Mouse (Mus musculus) urinary bladder, postnatal 36 days (tissue): ENCODE measurements around the gene Satb2.
A peak's percentile ranks its signal among the peaks of the same experiment; 100 is the strongest.

Experiments used
- DNase-seq, 2 experiments: peaks; one replicate each; pipeline ENCODE4 v3.0.0; 2022; ENCODE audit warnings: low spot score in 2 of 2, mixed read lengths in 1 of 2

The Satb2 gene

DNA sequence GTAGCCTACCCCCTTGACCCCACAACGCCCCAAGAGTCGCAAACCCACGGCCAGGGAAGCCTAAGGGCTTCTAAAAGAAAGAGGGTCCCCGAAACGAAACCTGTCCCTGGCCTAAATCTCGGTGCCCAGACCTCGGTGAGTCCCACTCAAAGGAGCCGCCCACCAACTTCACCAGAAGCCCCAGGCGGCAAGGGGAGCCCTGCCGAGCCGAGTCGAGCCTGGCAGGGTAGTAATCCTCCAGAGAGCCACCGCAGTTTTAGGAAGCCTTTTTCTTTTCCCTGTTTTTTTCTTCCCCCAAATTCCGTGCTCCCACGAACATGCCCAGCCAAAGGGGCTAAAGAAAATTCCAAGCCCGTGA, 4.9 kb downstream of the Satb2 start:
- no peak for DNase-seq

DNA sequence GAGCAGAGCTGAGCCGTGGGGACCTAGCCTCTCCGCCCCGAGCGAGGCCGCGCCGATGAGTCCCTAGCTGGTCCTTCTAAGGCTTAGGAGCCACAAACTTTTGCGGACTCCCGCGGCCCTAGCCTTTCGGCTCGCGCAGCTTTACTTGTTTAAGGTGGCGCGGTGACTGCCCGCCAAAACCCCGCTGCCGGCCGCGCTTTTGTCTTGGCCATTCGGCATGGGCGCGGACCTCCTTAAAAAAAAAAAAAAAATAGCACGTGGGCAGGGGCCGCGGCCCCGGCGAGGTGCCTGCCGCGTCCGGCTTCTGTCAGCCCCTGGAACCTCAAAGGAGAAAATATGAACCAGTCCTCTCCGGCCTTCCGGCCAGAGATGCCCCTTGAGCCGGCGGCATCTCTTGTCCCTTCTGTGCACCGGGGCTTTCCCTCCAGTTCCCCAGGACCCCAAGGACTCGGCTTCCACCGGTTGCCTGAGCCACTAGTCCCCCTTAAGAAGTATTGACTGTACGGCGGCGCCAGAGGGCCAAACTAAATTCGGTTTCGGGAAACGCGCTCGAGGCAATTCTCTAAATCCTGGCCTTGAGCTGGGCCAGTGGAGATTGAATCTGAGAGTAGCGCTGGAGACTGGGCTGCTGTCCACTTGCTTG, 5.4 kb downstream of the Satb2 start:
- peak; percentile 94 for DNase-seq

DNA sequence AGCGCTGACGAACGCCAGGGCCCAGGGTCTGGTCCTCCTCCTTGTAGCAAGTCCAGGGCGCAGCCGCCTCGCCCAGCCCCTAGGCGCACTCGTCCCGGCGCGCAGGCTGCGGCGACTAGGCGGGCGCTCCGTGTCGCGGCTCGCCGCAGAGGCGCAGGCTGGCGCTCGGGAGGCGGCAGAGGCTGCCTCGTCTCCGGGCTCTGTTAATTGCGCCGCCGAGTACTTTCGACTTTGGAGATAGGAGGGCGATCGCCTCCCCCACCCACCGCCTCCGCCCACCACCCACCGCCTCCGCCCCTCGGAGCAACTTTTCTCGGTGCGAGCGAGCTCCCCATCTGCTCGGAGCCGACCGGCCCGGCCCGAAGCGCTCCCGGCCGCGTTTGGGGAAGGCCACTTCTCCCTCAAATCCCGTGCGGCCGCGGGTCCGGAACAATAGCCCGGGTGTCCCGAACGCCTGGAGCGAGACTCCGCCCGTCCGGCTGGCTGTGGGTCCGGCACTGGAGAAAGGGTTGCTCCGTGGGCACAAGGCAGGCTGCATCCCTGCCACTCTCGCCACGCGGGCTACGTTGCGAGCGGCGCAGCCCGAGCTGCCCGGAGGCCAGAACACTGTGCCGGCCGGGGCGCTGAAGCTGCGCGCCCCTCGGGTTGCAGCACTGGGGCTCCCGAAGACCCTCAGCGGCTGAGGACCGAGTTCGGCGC, 6.0 kb downstream of the Satb2 start:
- DNase-seq: peak in 1 of 2 experiments; percentile 49

DNA sequence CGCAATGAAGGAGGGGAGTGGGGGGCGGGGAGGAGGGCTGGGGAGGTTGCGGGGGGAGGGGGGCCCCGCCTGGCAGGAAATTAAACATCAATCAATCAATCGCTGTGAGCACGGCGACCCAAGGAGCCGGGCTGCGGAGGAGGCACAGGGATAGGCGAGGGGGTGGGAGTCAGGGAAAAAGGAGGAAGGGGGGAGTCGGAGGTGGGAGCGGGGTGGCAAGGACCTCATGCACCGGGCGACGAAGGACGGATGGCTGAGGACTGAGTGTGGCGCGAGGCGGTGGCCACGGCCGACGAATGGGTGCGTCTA, 6.6 kb downstream of the Satb2 start:
- DNase-seq: no peak

DNA sequence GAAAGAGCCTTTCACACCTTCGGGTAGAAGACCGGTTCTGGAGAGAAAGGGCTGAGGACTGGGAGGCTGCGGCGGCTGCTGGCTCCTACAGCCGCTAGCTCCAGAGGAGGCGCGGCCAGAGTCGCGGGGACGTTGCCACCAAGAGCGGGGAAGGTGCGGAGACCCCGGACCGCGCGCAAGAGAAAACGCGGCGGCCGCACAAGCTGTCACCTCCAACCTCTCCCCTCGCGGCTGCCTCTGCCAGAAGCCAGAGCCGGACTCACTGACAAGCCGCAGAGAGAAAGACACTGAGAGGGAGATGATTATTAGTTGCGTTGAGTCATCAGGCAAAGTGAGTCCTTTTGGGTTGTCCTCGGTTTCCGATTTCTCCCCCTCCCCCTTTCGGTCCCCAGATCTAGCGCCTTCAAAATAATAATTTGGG, 7.0 kb downstream of the Satb2 start:
- DNase-seq: no peak

DNA sequence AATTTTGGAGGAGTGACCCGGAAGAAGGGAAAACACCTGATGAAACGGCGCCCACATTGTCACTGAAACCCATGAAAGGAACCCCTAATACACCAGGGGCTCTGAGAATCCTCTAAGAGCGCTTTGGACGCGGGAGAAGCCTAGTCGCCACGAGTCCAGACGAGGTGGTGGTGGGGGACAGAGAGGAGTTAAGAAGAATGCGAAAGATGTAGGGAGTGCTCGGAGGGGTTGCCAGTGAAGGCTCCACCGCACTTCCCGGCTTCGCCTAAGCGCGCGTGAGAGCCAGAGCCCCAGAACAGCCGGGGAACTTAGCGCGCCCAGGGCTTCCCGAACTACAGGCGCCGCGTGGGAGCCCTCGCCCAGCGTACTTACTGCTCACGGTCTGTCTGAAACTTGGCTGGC, 7.7 kb downstream of the Satb2 start:
- DNase-seq: no peak

DNA sequence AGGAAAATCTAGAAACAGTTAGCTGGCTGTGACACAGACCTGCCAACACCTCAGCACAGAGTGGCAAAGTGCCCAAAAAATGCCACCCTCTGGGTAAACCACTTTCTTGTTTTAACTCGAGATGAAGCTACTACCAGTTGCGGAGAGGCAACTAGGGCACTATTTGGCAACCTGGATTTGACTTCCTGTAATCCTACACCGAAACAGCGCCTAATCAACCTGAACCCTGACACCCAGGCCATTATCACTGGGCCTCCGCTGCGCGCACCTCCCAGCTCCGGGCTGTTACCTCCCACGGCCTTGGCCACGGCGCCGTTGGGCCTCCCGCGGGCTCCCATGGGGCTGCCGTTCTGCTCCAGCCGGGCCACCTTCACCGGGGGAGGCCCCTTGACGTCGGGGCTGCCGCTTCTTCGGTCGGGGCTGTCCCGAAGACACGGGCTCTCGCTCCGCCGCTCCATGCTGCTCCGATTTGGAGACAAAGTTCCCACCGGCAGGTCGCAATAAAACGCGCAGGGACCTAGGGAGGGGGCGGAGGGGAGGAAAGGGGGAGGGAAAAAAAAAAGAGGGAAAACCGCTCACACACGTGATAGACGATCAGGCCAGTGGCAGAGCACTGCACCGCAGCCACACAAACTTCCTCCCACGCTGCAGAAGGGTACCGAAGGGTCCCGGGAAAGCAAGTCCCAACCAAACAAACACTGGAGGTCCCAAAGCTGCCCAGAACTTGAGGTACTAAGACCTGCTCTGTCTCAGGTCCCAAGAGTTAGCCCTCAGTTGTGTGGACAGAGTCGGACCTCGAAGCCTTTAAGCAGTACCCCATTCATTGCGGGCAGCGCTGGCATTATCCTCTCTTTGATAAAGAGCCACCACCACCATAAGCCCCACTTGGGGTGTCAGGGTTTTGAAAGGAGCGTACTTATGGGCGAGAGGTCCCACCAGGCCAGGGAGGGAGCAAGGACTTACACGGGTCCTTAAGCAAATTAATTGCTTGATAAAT, 8.8 kb downstream of the Satb2 start:
- no peak for DNase-seq

DNA sequence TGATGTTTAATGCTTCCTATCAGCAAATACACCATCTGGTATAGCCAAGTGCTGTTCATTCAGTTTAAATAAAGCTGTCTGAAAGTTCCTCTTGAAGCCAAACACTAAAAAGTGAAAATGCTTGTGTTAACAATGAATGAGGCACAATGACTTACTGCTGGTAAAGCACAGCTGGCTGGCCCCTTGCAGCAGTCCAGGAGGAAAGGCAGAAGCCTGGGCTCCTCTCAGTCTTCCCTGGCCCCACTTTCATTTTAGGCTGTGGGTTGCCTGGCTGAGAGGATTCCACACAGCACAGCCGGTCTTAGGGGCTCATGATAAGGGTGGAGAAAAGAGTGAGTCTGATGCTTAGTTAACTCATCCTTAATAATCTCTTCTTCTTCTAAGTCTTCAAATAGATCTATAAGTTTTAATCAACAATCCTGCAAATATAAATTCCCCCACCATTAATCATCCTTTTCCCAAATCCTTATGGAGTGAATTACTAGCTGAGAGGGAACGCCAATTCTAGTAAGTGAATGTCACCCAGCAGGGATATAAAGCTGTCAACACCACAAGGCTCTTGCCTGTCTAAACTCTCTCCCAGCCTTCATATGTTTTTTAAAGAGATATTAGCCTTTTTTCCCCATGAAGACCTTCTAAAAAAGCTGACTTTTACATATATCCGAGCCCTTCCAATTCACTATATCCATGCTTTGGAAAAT, 12.4 kb downstream of the Satb2 start:
- no peak for DNase-seq

DNA sequence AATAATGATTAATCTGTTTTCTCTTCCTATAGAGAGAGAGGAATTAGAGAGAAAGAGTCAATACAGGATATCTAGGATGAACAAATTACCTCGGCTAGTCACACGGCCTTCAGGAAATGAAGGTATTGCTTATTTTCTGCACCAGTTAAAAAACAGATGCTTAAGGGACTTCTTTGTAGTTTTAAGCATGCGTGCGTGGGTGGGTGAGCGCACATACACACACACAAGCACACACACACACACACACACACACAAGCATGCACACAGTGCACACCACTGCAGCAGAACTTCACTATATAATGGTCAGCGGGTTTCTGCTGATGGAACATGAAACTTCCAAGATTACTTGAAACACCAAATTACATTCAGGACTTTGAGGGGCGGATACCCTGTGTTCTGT, 14.0 kb downstream of the Satb2 start:
- DNase-seq: no peak

DNA sequence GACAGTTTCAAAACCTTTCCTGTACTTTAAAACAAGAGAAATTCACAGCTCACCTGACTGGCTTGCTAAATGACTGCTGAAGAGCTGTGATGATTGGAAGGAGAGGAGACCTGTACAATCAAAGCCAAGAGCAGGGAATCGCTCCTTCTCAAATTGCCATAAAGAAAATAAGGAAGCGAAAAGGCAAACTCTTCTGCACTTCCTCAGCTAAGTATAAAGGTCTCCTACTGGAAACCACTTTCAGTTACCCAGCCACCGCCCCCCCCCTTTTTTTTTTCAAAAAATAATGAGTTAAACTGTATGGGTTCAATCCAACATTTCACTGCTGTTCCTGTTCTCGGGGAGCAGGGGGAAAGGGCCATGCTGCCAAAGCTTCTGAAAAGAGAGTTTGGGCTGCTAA, 15.2 kb downstream of the Satb2 start:
- DNase-seq: no peak

DNA sequence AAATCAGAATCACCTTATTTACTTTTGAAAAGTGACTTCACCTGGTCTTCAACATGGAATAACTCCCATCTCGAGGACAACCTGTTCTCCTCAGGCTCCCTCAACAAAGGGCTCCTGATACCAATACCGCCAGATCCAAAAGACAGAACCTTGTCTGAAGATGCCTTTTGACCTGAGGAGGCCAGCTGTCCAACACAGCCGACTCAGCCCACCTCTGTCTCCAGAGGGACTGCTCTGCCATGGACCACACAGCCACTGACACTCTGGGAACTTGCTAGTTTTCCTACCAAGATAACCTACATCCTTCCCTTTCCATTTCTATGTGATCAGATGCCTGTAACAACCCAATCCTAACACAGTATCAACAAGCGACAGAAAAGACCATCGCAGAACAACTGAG, 19.5 kb downstream of the Satb2 start:
- no peak for DNase-seq

DNA sequence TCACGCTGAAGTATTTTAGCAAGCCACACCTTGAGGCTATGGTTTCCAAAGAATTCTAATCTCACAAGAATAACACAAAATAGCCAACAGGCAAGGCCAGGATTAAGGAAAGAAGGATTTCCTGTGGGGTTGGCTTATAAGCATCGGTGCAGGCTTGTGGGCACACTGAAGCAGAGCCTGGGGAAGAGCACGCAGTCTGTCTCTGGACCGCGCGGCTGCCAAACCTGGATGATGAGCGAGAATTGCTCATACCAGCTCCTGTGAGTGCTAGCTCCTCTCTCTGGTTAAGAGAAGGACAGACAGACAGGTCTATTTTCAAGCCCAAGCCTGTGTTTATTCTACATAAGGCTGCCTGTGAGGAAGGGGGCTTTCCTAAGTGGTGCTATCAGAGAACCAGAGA, 20.5 kb downstream of the Satb2 start:
- DNase-seq: no peak

DNA sequence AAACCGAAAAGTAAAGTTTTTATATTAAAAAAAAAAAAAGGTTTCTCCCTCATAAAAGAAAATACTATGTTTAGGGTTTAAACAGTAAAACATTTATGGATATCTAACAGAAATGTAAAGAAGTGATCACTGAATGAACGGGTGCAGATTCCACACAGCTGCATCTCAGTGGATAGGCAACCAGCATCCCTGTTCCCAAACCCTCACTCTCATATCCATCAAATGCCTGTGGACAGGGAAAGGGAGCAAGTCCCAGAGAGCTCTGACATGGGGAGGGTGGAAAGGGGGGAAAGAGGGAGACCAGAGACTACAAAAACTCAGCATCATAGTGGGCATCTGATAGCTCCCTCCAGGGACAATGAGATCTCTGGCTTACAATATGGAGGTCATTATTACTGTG, 21.6 kb downstream of the Satb2 start:
- DNase-seq: no peak

DNA sequence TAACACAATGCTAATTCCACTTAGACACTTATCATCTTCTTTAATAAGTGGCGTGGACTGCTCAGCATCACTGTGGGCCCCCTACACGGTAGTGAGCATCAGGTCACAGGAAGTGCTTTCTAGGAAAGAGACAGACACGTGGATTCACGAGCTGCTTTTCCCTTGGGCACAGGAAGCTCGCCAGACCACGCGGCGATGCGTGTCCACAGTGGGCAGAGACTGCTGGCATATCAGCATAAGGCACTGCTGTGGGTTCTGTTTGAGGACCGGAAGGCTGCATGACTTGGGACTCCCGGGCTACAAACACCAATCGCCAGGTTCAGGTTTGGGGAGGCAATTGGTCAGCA, 22.7 kb downstream of the Satb2 start:
- no peak for DNase-seq

DNA sequence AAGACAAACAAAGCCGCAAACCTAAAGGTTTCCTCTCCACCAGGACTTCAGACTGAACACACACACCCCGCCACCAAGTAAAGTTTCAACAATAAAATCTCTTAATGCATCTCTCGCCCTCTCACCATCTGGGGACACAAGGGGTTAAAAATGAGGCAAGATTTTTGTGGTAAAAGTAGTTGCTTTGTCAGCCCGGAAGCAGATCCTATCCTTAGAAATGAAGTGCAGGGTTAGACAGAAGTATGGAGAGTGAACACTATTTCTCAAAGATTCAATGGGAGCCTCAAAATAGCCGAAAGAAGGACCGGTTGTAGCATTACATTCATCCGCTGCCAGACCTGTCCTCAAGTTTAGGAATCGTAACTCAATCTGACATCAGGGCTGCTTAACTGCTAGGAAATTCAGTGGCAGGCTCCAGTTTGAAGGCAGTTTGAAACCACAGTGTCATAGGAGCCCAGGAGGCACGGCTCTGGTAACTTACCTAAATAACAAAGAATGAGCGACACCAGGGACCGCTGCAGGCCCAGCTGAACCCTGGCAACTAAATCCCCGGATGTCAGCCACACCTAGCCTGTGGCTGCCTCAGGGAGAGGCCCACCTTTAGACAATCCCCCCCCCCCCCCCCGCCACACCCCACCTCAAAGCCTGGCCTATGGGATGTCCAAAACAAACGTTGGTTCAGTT, 23.3 kb downstream of the Satb2 start:
- DNase-seq: no peak

DNA sequence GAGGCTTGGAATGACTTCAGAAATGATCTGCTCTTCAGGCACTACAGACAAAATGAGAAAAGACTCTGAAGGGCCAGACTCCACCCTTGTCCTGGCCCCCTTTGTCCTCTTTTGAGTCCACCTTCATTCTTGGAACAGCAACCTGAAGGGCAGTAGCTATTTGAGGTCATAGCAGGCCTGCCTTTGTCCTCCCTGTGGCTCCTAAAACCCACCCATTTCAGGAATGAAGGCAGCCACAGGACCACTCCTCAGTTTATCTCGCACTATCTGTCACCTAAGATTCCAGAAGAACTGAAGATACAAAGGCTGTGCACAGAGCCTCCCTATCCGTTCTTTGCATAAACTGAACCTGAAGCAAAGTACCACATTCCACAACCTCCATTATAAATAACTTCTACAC, 24.9 kb downstream of the Satb2 start:
- DNase-seq: no peak

DNA sequence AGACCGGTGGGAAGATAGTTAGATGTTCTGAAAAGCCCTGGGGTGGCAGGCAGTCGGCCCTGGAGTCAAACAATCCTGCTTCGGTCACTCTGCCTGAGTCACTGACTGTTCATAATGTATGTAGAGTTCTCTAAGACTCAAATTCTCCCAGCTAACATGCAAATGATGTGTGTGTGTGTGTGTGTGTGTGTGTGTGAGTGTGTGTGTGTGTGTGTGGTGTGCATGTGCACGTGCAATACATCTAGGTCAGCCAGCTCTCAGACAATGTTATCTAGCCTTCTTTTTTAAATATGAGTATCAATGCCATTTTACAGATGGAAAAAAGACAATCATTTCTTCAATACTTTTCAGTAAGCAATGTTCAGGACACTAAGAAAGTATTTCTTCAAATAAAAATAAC, 26.5 kb downstream of the Satb2 start:
- no peak for DNase-seq

DNA sequence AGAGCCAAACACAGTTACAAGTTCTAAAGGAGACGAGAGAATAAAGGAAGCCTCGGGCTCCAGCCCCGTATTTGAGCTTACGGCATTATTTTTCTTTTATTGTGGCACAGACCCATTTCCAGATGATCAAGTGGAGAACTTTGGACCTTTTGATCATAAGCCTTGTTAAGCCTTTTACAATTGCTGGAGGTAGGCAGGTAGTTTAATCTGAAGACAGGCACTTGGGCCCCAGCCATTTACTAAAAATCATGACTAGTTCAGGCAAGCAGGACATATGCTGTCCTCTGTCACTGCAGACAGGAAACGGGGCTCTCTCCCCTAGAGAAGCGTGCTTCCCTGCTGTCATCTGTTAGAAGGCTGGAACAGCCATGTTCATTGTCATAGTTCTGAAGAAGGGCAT, 26.9 kb downstream of the Satb2 start:
- no peak for DNase-seq

DNA sequence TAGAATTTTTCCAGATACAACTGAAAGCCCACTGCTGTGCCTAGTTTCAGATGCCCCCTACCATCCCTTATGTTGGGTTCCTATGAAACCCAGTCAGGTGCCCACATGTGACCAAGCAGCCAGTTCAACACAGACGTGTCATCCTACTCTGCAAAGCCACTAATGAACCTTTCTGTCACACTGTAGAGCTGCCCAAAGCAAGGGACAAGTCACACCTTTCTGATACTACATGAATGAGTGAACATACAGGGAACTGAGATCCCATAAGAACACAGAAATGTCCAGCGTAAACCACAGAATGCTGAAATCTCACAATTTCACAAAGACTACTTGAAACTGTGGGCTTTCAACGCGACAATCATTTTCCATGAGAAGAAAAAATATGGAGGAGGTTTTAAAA, 39.0 kb downstream of the Satb2 start:
- DNase-seq: no peak

DNA sequence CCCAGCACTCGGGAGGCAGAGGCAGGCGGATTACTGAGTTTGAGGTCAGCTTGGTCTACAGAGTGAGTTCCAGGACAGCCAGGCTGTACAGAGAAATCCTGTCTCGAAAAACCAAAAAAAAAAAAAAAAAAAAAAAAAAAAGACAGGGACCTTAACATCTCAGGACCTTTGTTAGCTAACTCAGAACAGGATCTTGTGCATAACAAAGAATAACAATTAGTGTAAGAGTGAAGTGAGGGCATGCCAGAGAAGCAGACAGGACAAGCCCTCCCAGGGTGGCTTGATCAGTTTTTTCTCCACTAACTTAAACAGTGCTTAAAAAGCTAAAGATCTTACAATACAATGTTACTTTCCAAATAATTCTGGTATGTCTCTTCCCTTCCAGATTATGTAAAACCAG, 40.0 kb downstream of the Satb2 start:
- DNase-seq: no peak

DNA sequence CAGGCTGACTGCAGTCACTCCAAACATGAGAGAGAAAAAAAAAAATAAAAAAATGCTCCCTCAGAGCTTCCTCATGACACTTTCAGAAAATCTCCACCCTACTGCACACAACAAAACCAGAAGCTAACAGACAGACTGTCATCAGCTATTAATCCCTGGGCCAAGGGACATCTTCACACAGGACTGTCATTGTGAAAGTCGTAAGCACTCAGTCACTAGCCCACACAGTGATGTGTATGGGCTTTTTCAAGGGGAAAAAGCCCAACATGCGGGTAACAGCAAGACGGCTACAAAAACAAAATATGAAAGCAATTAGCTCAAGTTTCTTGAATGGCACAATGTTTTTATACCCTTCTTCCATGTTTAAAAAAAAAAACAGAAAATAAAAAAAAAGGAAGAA, 41.9 kb downstream of the Satb2 start:
- DNase-seq: no peak

DNA sequence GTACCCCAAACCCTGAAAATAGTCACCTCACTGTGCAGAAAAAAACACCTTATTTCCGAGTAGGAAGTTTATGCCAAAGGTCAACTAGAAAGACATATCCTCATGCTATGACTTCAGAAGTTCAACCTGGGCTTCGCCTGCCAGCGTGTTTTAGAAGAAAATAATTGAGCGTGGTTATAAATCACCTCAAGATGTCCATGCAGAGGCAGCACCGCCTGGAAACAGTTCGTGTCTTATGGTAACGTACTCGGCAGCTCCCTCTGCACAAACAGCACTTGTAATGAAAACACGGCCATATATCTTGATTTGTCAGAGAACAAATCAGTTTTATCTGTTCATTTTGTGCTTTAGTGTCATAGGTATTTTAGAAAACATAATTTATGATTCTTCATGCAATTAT, 44.6 kb downstream of the Satb2 start:
- no peak for DNase-seq
